10 mouse cellular contexts compared by ENCODE assay signal in genomic region chrX:35813206-35813605, GRCm38 (mm10).
DNase-seq lines count a peak whose midpoint lies in the region; ATAC-seq and TF ChIP-seq lines count a peak whose summit lies in the region.
"Had no signal": no experiment of that assay in that cellular context is flagged by ENCODE, and none has a peak within 500 bp of the region (broad histone marks: within the 10 kb centered on the region; RNA-seq: fewer than 3 reads in every experiment).

No protein-coding gene starts in this region.

- H3K27ac ChIP-seq in forebrain, embryonic 11.5 days (ENCODE audit: low read depth, low read length), result no peak overlapping the region
- no peak overlapping the region for H3K27ac ChIP-seq in forebrain, embryonic 16.5 days (ENCODE audit: low read length)
- H3K27ac ChIP-seq in midbrain, postnatal 0 days (ENCODE audit: low read depth, low read length), result no peak overlapping the region
- no peak overlapping the region for H3K27ac ChIP-seq in midbrain, embryonic 11.5 days (ENCODE audit: low read depth, low read length)
- H3K27ac ChIP-seq: heart, embryonic 15.5 days; midbrain, embryonic 12.5 days had no signal

- no peaks in the 10 kb centered on the region for H3K9me3 ChIP-seq in forebrain, embryonic 11.5 days (ENCODE audit: control insufficient read depth, low read length)
- H3K9me3 ChIP-seq in forebrain, embryonic 16.5 days (ENCODE audit: control insufficient read depth, low read length), result no peaks in the 10 kb centered on the region
- H3K9me3 ChIP-seq in midbrain, postnatal 0 days (ENCODE audit: low read length), result no peaks in the 10 kb centered on the region
- no peaks in the 10 kb centered on the region for H3K9me3 ChIP-seq in midbrain, embryonic 11.5 days (ENCODE audit: control insufficient read depth, low read length)
- H3K9me3 ChIP-seq: heart, embryonic 15.5 days; midbrain, embryonic 12.5 days had no signal

- no peak overlapping the region for H3K4me3 ChIP-seq in forebrain, embryonic 11.5 days (ENCODE audit: low read depth, low read length)
- H3K4me3 ChIP-seq in forebrain, embryonic 16.5 days (replicated peaks; ENCODE audit: low read length), result no peak overlapping the region
- H3K4me3 ChIP-seq in midbrain, postnatal 0 days (ENCODE audit: low read depth, low read length), result no peak overlapping the region
- H3K4me3 ChIP-seq in midbrain, embryonic 11.5 days (ENCODE audit: low read depth, low read length), result no peak overlapping the region
- H3K4me3 ChIP-seq: heart, embryonic 15.5 days; midbrain, embryonic 12.5 days had no signal

- no peak overlapping the region for H3K9ac ChIP-seq in forebrain, embryonic 11.5 days (ENCODE audit: low read length)
- H3K9ac ChIP-seq in forebrain, embryonic 16.5 days (replicated peaks; ENCODE audit: low read depth, low read length), result no peak overlapping the region
- H3K9ac ChIP-seq in midbrain, postnatal 0 days (replicated peaks; ENCODE audit: low read length, poor library complexity, severe bottlenecking), result no peak overlapping the region
- no peak overlapping the region for H3K9ac ChIP-seq in midbrain, embryonic 11.5 days (ENCODE audit: low read length)
- H3K9ac ChIP-seq: heart, embryonic 15.5 days; midbrain, embryonic 12.5 days had no signal

- DNase-seq in forebrain, embryonic 11.5 days (ENCODE audit: low spot score), result peak; percentile 47
- peak; percentile 11 for DNase-seq in midbrain, postnatal 0 days (ENCODE audit: low spot score)
- DNase-seq in midbrain, embryonic 11.5 days (ENCODE audit: low spot score, missing footprints), result no peak
- DNase-seq in cerebellum, adult 11-12 months, result peak; percentile 1
- DNase-seq in kidney, postnatal 14 days, result peak; percentile 14
- DNase-seq in yolk sac, embryonic 10.5 days (ENCODE audit: low spot score), result no peak

- WGBS in forebrain, embryonic 11.5 days, result 50% methylated on average over 2 of the region's 2 CpGs
- 63% methylated on average over 2 of the region's 2 CpGs for WGBS in forebrain, embryonic 16.5 days
- WGBS in midbrain, postnatal 0 days, result 65% methylated on average over 2 of the region's 2 CpGs
- WGBS in midbrain, embryonic 11.5 days, result 61% methylated on average over 2 of the region's 2 CpGs

- TF ChIP-seq CTCF in midbrain, postnatal 0 days (IDR thresholded peaks at IDR 0.05), result peak; percentile 38

- no peaks in the 10 kb centered on the region for H3K4me1 ChIP-seq in forebrain, embryonic 11.5 days (replicated peaks; ENCODE audit: control insufficient read depth, insufficient read depth, low read length)
- no peaks in the 10 kb centered on the region for H3K4me1 ChIP-seq in forebrain, embryonic 16.5 days (replicated peaks; ENCODE audit: control insufficient read depth, insufficient read depth, low read length)
- no peaks in the 10 kb centered on the region for H3K4me1 ChIP-seq in midbrain, postnatal 0 days (ENCODE audit: insufficient read depth, low read length)
- H3K4me1 ChIP-seq in midbrain, embryonic 11.5 days (ENCODE audit: control insufficient read depth, insufficient read depth, low read length), result no peaks in the 10 kb centered on the region
- H3K4me1 ChIP-seq: heart, embryonic 15.5 days; midbrain, embryonic 12.5 days had no signal

- no peaks in the 10 kb centered on the region for H3K27me3 ChIP-seq in forebrain, embryonic 11.5 days (ENCODE audit: control insufficient read depth, insufficient read depth, low read length)
- no peaks in the 10 kb centered on the region for H3K27me3 ChIP-seq in forebrain, embryonic 16.5 days (replicated peaks; ENCODE audit: control insufficient read depth, insufficient read depth, low read length)
- H3K27me3 ChIP-seq in midbrain, postnatal 0 days (ENCODE audit: insufficient read depth, low read length), result no peaks in the 10 kb centered on the region
- no peaks in the 10 kb centered on the region for H3K27me3 ChIP-seq in midbrain, embryonic 11.5 days (ENCODE audit: control insufficient read depth, insufficient read depth, low read length)
- H3K27me3 ChIP-seq: heart, embryonic 15.5 days; midbrain, embryonic 12.5 days had no signal

- no peak overlapping the region for H3K4me2 ChIP-seq in forebrain, embryonic 11.5 days (ENCODE audit: low read depth, low read length, severe bottlenecking)
- H3K4me2 ChIP-seq in forebrain, embryonic 16.5 days (ENCODE audit: low read length), result no peak overlapping the region
- no peak overlapping the region for H3K4me2 ChIP-seq in midbrain, postnatal 0 days (ENCODE audit: low read depth, low read length, poor library complexity, severe bottlenecking)
- no peak overlapping the region for H3K4me2 ChIP-seq in midbrain, embryonic 11.5 days
- H3K4me2 ChIP-seq: heart, embryonic 15.5 days; midbrain, embryonic 12.5 days had no signal

- H3K36me3 ChIP-seq in forebrain, embryonic 11.5 days (ENCODE audit: control insufficient read depth, insufficient read depth, low read length), result no peaks in the 10 kb centered on the region
- no peaks in the 10 kb centered on the region for H3K36me3 ChIP-seq in forebrain, embryonic 16.5 days (ENCODE audit: control insufficient read depth, insufficient read depth)
- no peaks in the 10 kb centered on the region for H3K36me3 ChIP-seq in midbrain, postnatal 0 days (ENCODE audit: insufficient read depth, low read length)
- H3K36me3 ChIP-seq in midbrain, embryonic 11.5 days (ENCODE audit: control insufficient read depth, insufficient read depth, low read length), result no peaks in the 10 kb centered on the region
- H3K36me3 ChIP-seq: heart, embryonic 15.5 days; midbrain, embryonic 12.5 days had no signal

- no peak for ATAC-seq in forebrain, embryonic 11.5 days (replicated peaks; ENCODE audit: low FRiP score)
- ATAC-seq in forebrain, embryonic 16.5 days, result no peak
- no peak for ATAC-seq in midbrain, postnatal 0 days (ENCODE audit: low FRiP score)
- no peak for ATAC-seq in midbrain, embryonic 11.5 days (ENCODE audit: low FRiP score)
- 0 out of 2 replicates have a peak, but pooled peaks have one; percentile 37 for ATAC-seq in megakaryocyte progenitor cell, adult 5-6 weeks (replicated peaks; ENCODE audit: poor library complexity)

Comparison
In these comparisons a context has a peak if more than half of its experiments do, and no peak if none do; other contexts are left out.
1. DNase-seq: peak in forebrain, embryonic 11.5 days (single experiment), midbrain, postnatal 0 days (single experiment), cerebellum, adult 11-12 months (single experiment) and kidney, postnatal 14 days (single experiment); none in midbrain, embryonic 11.5 days (single experiment) and yolk sac, embryonic 10.5 days (single experiment).